Mouse (Mus musculus) limb, embryonic 11.5 days (tissue): ENCODE measurements around the gene Diras1. TPM values are rescaled to one million over a fixed set of nuclear protein-coding genes. Genes with fewer than 3 reads are reported as not detected.

Source experiments
- ATAC-seq: fragments of 200-750 bp; cut with Nextera tagmentation; 2 replicates; pipeline ENCODE4 v1.8.0; 2017; ENCODE audit warnings: low read depth; ENCODE audit not compliant: insufficient number of reproducible peaks, low FRiP score, low TSS enrichment
- DNase-seq: peaks from one replicate; pipeline ENCODE4 v3.0.0-alpha.2; 2015; ENCODE audit warnings: low spot score
- H3K27ac ChIP-seq: fragments of 300-500 bp; sonication (generic); replicated peaks from 2 replicates; pipeline ENCODE4 v1.5.1; 2014; ENCODE audit warnings: low read depth, mild to moderate bottlenecking, low read length
- H3K27me3 ChIP-seq: fragments of 300-500 bp; sonication (generic); 2 replicates; pipeline ENCODE4 v1.6.1; 2014; ENCODE audit warnings: mild to moderate bottlenecking, low read length, mixed read lengths; ENCODE audit not compliant: control insufficient read depth, insufficient read depth
- H3K36me3 ChIP-seq: fragments of 300-500 bp; sonication (generic); 2 replicates; pipeline ENCODE4 v1.6.1; 2014; ENCODE audit warnings: mild to moderate bottlenecking, low read length, moderate library complexity, mixed read lengths; ENCODE audit not compliant: control insufficient read depth, insufficient read depth
- H3K4me1 ChIP-seq: fragments of 300-500 bp; sonication (generic); 2 replicates; pipeline ENCODE4 v1.6.1; 2014; ENCODE audit warnings: low read length, mixed read lengths; ENCODE audit not compliant: control insufficient read depth, insufficient read depth
- H3K4me2 ChIP-seq: fragments of 300-500 bp; sonication (generic); 2 replicates; pipeline ENCODE4 v1.6.1; 2014; ENCODE audit warnings: low read depth, mild to moderate bottlenecking, moderate library complexity; ENCODE audit not compliant: severe bottlenecking
- H3K4me3 ChIP-seq: fragments of 300-500 bp; sonication (generic); 2 replicates; pipeline ENCODE4 v1.5.1; 2014; ENCODE audit warnings: low read depth, low read length
- H3K9ac ChIP-seq: fragments of 300-500 bp; sonication (generic); 2 replicates; pipeline ENCODE4 v1.6.1; 2014; ENCODE audit warnings: mild to moderate bottlenecking, low read length
- H3K9me3 ChIP-seq: fragments of 300-500 bp; sonication (generic); 2 replicates; pipeline ENCODE4 v1.6.1; 2016; ENCODE audit warnings: low read length; ENCODE audit not compliant: control insufficient read depth
- WGBS: fragments of 180-500 bp; shearing (Covaris S2); extraction: QIAGEN DNeasy Blood & Tissue Kit; methylation state at CpG from one replicate; pipeline ENCODE4 v1.1.7; 2014; 5-methylcytosine and 5-hydroxymethylcytosine counted together
- polyA plus RNA-seq: library from polyadenylated mRNA; unstranded; fragments of >200 nt; fragmentation: Nextera tagmentation; extraction: Ambion mirVana; gene quantifications from 2 replicates; pipeline ENCODE4 v1.2.1, GENCODE M21; 2014

Diras1 gene
- polyA plus RNA-seq, 1 experiment from 2014 or later: 0.07 TPM

DNA sequence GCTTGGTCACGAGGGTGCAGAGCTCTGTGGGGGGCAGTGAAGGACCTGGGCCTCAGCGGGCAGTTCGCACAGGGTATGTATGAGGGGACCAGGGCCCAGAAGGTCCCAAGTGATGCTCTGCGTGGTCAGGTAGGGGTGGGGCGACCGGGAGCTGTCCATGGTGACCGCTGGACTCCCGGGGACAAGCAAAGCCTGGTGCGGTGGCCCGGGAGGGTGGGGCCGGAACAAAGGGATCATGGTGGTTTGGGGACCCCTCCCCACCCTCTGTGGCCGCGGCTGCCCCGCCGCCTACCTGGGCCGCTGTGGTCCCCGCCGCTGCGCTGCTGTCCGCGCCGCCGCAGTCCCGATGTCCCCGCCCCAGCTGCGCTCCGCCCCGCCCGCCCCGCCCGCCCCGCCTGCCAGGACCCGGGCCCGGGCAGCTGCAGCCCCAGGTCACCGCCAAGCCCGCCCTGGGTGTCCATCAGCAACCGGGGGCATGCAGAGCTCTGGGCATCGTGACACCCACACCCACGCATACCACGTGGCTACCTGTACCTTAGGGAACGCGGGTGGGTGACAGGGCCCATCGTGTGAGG lies 328 bp downstream of the Diras1 start:
- Histone ChIP-seq H3K4me1 (peaks cover 4% of the 10 kb centered on the region; the same call in 1 of the 2 replicates), H3K4me3 (peak overlapping the region; percentile 15), H3K27ac (no peak overlapping the region), H3K4me2 (peak overlapping the region; percentile 49), H3K9ac (no peak overlapping the region), H3K9me3 (no peaks in the 10 kb centered on the region), H3K36me3 (no peaks in the 10 kb centered on the region), H3K27me3 (peaks cover 31% of the 10 kb centered on the region)
- DNase-seq (peak; percentile 51), ATAC-seq (no peak)
- 2% methylated on average over 42 of the region's 43 CpGs for WGBS

DNA sequence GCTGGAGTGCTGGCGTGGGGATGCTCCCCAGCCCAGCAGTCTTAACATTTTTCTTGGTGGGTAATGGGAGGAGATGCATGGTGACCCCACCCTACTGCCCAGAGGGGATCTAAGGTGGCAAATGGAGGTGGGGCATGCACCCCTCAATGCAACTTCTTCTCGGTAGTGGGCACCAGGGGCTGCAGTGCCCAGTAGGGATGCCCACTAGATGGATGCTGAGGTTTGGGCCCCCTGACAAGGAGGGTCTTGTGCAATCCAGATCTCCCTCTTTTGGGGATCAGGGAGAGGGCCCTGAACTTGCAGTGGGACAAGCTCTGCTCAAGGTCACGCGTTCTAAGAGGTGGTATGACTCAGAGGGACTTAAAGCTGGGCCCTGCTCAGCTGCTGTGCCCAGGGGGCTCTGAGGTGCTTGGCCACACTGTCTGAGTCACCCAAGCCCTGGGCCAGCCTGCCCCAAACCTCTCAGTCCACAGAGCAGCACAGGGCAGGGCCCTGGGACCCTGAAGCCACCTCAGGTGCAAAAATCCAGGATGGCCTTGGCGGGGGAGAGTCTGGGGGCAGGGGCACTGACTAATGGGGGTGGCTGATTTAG lies 1.0 kb downstream of the Diras1 start:
- DNase-seq: no peak
- Histone ChIP-seq H3K9me3 (no peaks in the 10 kb centered on the region), H3K4me2 (no peak overlapping the region; the same call in 1 of the 2 replicates), H3K27ac (no peak overlapping the region), H3K27me3 (peaks cover 31% of the 10 kb centered on the region), H3K36me3 (no peaks in the 10 kb centered on the region), H3K9ac (no peak overlapping the region), H3K4me1 (peaks cover 4% of the 10 kb centered on the region; the same call in 1 of the 2 replicates), H3K4me3 (no peak overlapping the region)
- no peak for ATAC-seq
- 70% methylated on average over 5 of the region's 5 CpGs for WGBS

DNA sequence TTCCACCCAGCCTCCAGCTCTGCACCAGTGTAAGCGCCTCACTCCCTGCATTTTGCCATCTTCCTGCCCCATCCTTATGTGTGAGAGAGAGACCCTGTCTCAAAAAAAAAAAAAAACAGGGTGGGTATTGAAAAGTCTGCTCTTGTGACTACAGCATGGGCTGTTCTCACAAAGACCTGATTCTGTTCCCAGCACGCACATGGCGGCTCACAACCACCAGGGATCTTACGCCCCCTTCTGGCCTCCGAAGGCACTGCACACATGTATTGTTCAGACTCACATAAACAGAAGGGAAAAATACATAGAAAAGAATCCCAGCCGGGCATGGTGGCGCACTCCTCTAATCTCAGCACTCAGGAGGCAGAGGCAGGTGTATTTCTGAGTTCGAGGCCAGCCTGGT lies 2.7 kb downstream of the Diras1 start:
- no peak for DNase-seq
- H3K4me2 ChIP-seq: no peak overlapping the region
- H3K4me1 ChIP-seq: peaks cover 4% of the 10 kb centered on the region; the same call in 1 of the 2 replicates
- H3K9ac ChIP-seq: no peak overlapping the region
- H3K9me3 ChIP-seq: no peaks in the 10 kb centered on the region
- ATAC-seq: no peak
- no peaks in the 10 kb centered on the region for H3K36me3 ChIP-seq
- no peak overlapping the region for H3K4me3 ChIP-seq
- H3K27ac ChIP-seq: no peak overlapping the region
- peaks cover 31% of the 10 kb centered on the region for H3K27me3 ChIP-seq
- 69% methylated on average over 8 of the region's 8 CpGs for WGBS

DNA sequence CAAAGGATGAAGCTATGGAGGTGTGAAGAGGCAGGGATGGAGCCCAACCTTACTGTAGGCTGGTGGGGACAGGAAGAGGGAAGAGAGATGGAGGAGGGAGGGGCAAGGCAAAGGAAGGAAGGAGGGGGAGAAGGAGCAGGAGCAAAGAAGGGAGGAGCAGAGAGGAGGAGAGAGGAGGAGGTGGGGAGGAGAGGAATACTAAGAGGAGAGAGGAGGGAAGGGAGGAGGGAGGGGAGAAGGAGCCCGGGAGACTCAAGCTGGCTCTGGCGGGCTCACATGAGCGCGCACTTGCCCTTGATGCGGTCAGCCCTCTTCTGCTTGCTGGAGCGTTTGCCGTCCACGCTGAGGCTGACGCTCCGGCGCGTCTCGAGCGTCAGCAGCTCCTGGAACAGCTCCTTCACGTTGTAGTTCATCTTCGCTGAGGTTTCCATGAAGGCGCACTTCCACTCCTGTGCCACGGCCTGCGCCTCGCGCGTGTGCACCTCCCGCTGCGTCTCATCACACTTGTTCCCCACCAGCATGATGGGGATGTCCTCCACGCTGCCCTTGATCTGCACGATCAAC lies 3.8 kb downstream of the Diras1 start:
- DNase-seq (no peak), ATAC-seq (no peak)
- 14% methylated on average over 26 of the region's 26 CpGs for WGBS
- Histone ChIP-seq H3K4me2 (no peak overlapping the region), H3K27me3 (peaks cover 31% of the 10 kb centered on the region), H3K9ac (no peak overlapping the region), H3K9me3 (no peaks in the 10 kb centered on the region), H3K36me3 (no peaks in the 10 kb centered on the region), H3K4me3 (no peak overlapping the region), H3K4me1 (peaks cover 4% of the 10 kb centered on the region; the same call in 1 of the 2 replicates), H3K27ac (no peak overlapping the region)

DNA sequence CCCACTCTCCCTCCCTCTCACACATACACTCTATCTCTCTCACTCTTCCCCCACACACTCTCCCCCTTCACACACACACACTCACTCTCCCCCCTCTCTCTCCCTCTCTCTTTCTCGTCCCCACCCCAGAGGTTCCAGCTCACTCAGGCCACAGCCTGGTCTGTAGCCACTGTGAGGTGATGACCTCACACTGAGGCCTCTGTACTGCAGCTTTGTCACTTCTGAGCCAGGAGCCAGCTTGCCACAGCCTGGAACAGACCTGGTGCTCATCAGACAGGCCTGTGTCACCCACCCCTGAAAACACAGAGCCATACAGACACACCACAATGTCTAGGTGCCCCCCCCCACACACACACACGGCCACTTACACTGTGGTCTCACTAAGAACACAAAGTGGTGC lies 5.3 kb downstream of the Diras1 start:
- 70% methylated on average over 2 of the region's 2 CpGs for WGBS
- H3K36me3 ChIP-seq: no peaks in the 10 kb centered on the region
- peaks cover 4% of the 10 kb centered on the region; the same call in 1 of the 2 replicates for H3K4me1 ChIP-seq
- no peak overlapping the region for H3K4me3 ChIP-seq
- H3K27ac ChIP-seq: no peak overlapping the region
- no peak for ATAC-seq
- no peaks in the 10 kb centered on the region for H3K9me3 ChIP-seq
- DNase-seq: no peak
- peaks cover 29% of the 10 kb centered on the region for H3K27me3 ChIP-seq
- no peak overlapping the region for H3K9ac ChIP-seq
- no peak overlapping the region for H3K4me2 ChIP-seq

DNA sequence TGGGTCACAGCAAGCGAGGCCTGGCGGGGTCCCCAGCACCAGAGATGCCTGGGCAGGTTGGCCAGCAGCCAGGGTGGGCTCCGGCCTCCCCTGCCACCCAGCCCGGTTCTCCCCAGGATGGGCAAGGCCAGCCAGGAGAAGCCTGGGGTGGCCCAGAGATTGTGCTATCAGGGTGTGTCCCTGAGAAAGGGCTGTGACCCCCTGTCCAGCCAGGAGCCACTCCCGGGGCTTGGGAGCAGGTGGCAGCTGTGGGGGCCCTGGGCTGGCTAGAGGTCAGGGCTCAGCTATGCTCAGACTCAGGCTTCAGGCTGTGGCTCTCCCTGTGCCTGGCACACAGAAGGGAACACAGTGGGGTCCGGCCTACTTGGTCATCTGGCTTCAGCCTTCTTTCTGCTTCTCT lies 5.8 kb downstream of the Diras1 start:
- no peak for DNase-seq
- 74% methylated on average over 6 of the region's 6 CpGs for WGBS
- Histone ChIP-seq H3K9ac (no peak overlapping the region), H3K27me3 (peaks cover 23% of the 10 kb centered on the region), H3K4me1 (no peaks in the 10 kb centered on the region), H3K27ac (no peak overlapping the region), H3K36me3 (no peaks in the 10 kb centered on the region), H3K9me3 (no peaks in the 10 kb centered on the region), H3K4me3 (no peak overlapping the region), H3K4me2 (no peak overlapping the region)
- ATAC-seq: no peak

DNA sequence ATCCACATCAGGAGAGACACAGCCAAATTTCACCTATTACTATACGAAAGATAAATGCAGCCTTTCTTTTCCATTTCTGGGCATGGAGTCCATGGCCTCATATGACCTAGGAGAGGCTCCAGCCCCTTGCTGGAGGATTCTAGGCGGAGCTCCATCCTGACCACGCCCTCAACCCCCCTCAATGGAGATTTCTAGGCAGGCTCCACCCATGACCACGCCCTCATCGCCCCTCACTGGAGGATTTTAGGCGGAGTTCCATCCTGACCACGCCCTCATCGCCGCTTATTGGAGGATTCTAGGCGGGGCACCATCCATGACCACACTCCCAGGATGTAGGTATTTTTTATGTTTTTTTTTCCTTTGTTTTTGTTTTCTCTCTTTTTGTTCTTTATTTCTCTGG lies 7.1 kb downstream of the Diras1 start:
- Histone ChIP-seq H3K27me3 (peaks cover 17% of the 10 kb centered on the region), H3K4me1 (no peaks in the 10 kb centered on the region), H3K9ac (no peak overlapping the region), H3K9me3 (no peaks in the 10 kb centered on the region), H3K4me3 (no peak overlapping the region), H3K4me2 (no peak overlapping the region), H3K36me3 (no peaks in the 10 kb centered on the region), H3K27ac (no peak overlapping the region)
- WGBS: 34% methylated on average over 10 of the region's 10 CpGs
- ATAC-seq (no peak), DNase-seq (no peak)

DNA sequence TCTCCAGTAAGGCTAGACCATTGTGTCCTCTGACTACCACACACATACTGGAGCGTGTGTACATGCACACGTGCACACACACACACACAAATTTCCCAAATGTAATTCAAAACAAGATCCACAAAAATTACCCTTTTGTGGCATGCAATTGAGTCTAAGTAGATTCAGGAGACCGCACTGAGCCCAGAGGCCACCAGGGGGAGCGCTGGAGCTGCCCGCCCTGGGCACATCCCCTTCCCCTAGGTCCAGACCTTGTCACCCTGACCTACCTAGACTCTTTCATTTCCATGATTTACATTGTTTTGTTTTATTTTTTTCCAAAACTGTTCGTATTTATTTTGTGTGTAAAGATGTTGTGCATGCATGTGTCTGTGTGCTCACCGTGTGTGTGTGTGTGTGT lies 8.8 kb downstream of the Diras1 start:
- no peak overlapping the region for H3K27ac ChIP-seq
- H3K4me1 ChIP-seq: no peaks in the 10 kb centered on the region
- H3K27me3 ChIP-seq: peaks cover 7% of the 10 kb centered on the region
- ATAC-seq: no peak
- DNase-seq: peak; percentile 77
- no peaks in the 10 kb centered on the region for H3K36me3 ChIP-seq
- H3K4me2 ChIP-seq: no peak overlapping the region
- H3K9ac ChIP-seq: no peak overlapping the region
- no peaks in the 10 kb centered on the region for H3K9me3 ChIP-seq
- WGBS: 9% methylated on average over 7 of the region's 7 CpGs
- H3K4me3 ChIP-seq: no peak overlapping the region
